ENCODE assay signal across 14 mouse cellular contexts in genomic region chr4:82604501-82604900, GRCm38 (mm10).
DNase-seq lines count a peak whose midpoint lies in the region; ATAC-seq lines count a peak whose summit lies in the region.
"Had no signal": no experiment of that assay in that cellular context is flagged by ENCODE, and none has a peak within 500 bp of the region (broad histone marks: within the 10 kb centered on the region; RNA-seq: fewer than 3 reads in every experiment).

No protein-coding gene starts in this region.

- no peaks in the 10 kb centered on the region for H3K36me3 ChIP-seq in lung, embryonic 15.5 days
- no peaks in the 10 kb centered on the region for H3K36me3 ChIP-seq in intestine, embryonic 16.5 days (ENCODE audit: control insufficient read depth, insufficient read depth, low read length)
- no peaks in the 10 kb centered on the region for H3K36me3 ChIP-seq in neural tube, embryonic 14.5 days (ENCODE audit: control insufficient read depth, insufficient read depth, low read length)

- H3K9me3 ChIP-seq in lung, embryonic 15.5 days = 0 out of 2 replicates have a peak, but pooled peaks cover 2% of the 10 kb centered on the region
- H3K9me3 ChIP-seq in intestine, embryonic 16.5 days (ENCODE audit: control insufficient read depth, low read length) = no peaks in the 10 kb centered on the region
- no peaks in the 10 kb centered on the region for H3K9me3 ChIP-seq in neural tube, embryonic 14.5 days (ENCODE audit: control insufficient read depth, low read length)

- 59% methylated on average over 4 of the region's 4 CpGs for WGBS in lung, embryonic 15.5 days
- WGBS in intestine, embryonic 16.5 days = 58% methylated on average over 4 of the region's 4 CpGs
- WGBS in neural tube, embryonic 14.5 days = 48% methylated on average over 4 of the region's 4 CpGs

- H3K4me2 ChIP-seq in lung, embryonic 15.5 days = peak overlapping the region; percentile 13; the same call in 1 of the 2 replicates
- H3K4me2 ChIP-seq in intestine, embryonic 16.5 days (ENCODE audit: low read depth, low read length) = no peak overlapping the region
- no peak overlapping the region for H3K4me2 ChIP-seq in neural tube, embryonic 14.5 days (ENCODE audit: low read depth, low read length)

- no peak overlapping the region for H3K4me3 ChIP-seq in lung, embryonic 15.5 days
- no peak overlapping the region for H3K4me3 ChIP-seq in intestine, embryonic 16.5 days (ENCODE audit: low read length)
- H3K4me3 ChIP-seq in neural tube, embryonic 14.5 days (ENCODE audit: low read depth, low read length) = no peak overlapping the region

- H3K27me3 ChIP-seq in lung, embryonic 15.5 days = no peaks in the 10 kb centered on the region
- H3K27me3 ChIP-seq in intestine, embryonic 16.5 days (replicated peaks; ENCODE audit: control insufficient read depth, insufficient read depth, low read length) = no peaks in the 10 kb centered on the region
- no peaks in the 10 kb centered on the region for H3K27me3 ChIP-seq in neural tube, embryonic 14.5 days (ENCODE audit: control insufficient read depth, insufficient read depth, low read length)

- H3K9ac ChIP-seq in lung, embryonic 15.5 days = no peak overlapping the region
- no peak overlapping the region for H3K9ac ChIP-seq in intestine, embryonic 16.5 days (ENCODE audit: low read depth, low read length)
- no peak overlapping the region for H3K9ac ChIP-seq in neural tube, embryonic 14.5 days (replicated peaks; ENCODE audit: low read depth, low read length)

- peaks cover 14% of the 10 kb centered on the region for H3K4me1 ChIP-seq in lung, embryonic 15.5 days
- H3K4me1 ChIP-seq in intestine, embryonic 16.5 days (ENCODE audit: control insufficient read depth, insufficient read depth, low read length) = peaks cover 7% of the 10 kb centered on the region; the same call in 1 of the 2 replicates
- peaks cover 5% of the 10 kb centered on the region; the same call in 1 of the 2 replicates for H3K4me1 ChIP-seq in neural tube, embryonic 14.5 days (ENCODE audit: control insufficient read depth, insufficient read depth, low read length)

- ATAC-seq in frontal cortex, adult (ENCODE audit: low TSS enrichment) = peak; percentile 62; the same call in 1 of the 2 replicates
- no peak for ATAC-seq in lung, embryonic 15.5 days (ENCODE audit: borderline replicate concordance, extremely low read depth, low FRiP score, low TSS enrichment)
- ATAC-seq in intestine, embryonic 16.5 days = no peak
- peak; percentile 71 for ATAC-seq in neural tube, embryonic 14.5 days (ENCODE audit: low read depth)

- DNase-seq in frontal cortex, postnatal 10 days (ENCODE audit: low spot score in 2 of 2) = no peak
- DNase-seq in lung, postnatal 10 days = no peak
- DNase-seq in retina, embryonic 14.5 days (ENCODE audit: low spot score) = no peak
- no peak for DNase-seq in frontal cortex, postnatal 25 days (ENCODE audit: low spot score in 2 of 2)
- DNase-seq: cerebellum, adult 18-20 months; gastrocnemius, postnatal 36 days; heart, postnatal 4 days; kidney, postnatal 4 days; right cerebral cortex, adult 18-20 months; thymus, postnatal 25 days had no signal

- 0 out of 2 replicates have a peak overlapping the region, but pooled peaks have one; percentile 13 for H3K27ac ChIP-seq in lung, embryonic 15.5 days
- peak overlapping the region; percentile 72 for H3K27ac ChIP-seq in intestine, embryonic 16.5 days (ENCODE audit: low read length)
- 0 out of 2 replicates have a peak overlapping the region, but pooled peaks have one; percentile 0 for H3K27ac ChIP-seq in neural tube, embryonic 14.5 days (ENCODE audit: low read depth, low read length)

Comparison
In these comparisons a context has a peak if more than half of its experiments do, and no peak if none do; other contexts are left out.
1. ATAC-seq: peak in frontal cortex, adult (single experiment) and neural tube, embryonic 14.5 days (single experiment); none in lung, embryonic 15.5 days (single experiment) and intestine, embryonic 16.5 days (single experiment).
2. H3K27ac ChIP-seq: peak in every context shown above with its lines; median percentile 72 in intestine, embryonic 16.5 days; 13 in lung, embryonic 15.5 days; 0 in neural tube, embryonic 14.5 days.